Mouse (Mus musculus): ENCODE measurements around the gene Fam69a.
"Not testable (repeated sequence)": the region's sequence is repeated elsewhere in the genome, so short reads cannot be mapped to it uniquely, and the experiment has no call there.

The Fam69a gene

DNA sequence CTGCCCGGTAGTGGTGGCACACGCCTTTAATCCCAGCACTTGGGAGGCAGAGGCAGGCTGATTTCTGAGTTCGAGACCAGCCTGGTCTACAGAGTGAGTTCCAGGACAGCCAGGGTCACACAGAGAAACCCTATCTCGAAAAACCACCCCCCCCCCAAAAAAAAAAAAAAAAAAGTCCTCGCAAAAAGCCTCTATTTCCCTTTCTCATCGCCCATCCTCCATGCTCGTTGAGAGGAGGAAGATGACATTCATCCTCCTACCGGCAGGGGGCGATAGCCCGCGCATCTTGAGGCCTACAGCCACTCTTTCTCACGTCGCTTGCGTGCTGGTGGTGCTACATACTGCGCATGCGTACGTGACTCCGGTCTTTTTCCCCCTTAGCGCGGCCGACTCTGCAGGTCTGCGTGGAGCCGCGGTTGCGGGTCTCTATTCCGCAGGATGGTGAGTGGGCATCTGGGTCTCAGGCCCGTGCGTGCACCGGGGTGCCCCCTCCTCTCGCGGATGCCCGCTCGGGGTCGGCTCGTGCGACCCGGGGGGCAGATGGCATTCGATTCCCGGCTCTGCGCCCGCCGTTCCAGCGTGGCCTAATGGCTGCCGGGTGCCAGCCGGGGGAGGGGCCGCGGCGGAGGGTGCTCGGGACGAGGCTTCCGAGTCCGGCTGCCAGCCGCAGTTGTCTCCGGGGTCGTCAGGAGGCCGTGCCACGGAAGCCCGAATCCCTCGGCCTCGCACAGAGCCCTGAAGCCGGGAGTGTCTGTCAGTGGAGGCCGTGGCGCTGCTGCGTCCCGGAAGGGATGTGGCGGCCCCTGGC, 86.5 kb downstream of the Fam69a start, which contains the start of gene Rpl5:
Gene Rpl5 (plus strand): TSS at position 297 of the 808 bp plus-strand sequence.
- peak; percentile 94 for DNase-seq

- DNase-seq: no peak
Measured at GRCm38 (mm10) chr5:107896265-107896664, 90.6 kb downstream of the Fam69a start.

DNA sequence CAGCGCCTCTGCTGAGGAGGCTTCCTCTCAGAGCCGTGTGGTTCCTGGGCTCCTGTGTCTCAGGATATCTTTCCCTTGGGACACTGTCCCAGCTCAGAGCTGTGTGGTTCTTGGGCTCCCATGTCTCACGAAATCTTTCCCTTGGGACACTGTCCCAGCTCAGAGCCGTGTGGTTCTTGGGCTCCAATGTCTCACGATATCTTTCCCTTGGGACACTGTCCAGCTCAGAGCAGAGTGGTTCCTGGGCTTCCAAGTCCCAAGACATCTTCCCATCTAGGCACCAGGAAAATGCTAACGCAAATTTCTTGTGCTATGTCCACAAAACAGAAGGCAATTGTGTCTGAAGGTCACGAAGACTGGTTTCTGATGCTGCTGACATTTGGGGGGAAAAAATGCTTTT, 92.2 kb downstream of the Fam69a start:
- no peak for DNase-seq

DNA sequence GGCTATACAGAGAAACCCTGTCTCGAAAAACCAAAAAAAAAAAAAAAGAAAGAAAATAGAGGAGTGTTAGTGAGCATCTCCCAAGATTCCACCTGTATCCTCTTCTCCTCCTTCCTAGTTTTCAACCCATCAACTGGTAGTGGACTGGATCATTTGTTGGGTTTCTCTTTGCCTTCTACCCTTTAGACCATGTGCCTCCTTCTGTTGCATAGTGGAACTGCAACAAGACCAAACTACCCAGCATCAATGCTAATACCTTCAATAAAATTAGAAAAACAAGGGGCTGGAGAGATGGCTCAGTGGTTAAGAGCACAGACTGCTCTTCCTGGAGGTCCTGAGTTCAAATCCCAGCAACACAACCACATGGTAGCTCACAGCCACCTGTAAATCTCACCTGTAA, 95.4 kb downstream of the Fam69a start:
- DNase-seq: not testable (repeated sequence)

- DNase-seq: no peak
Measured at GRCm38 (mm10) chr5:107889994-107890888, 96.6 kb downstream of the Fam69a start.

DNA sequence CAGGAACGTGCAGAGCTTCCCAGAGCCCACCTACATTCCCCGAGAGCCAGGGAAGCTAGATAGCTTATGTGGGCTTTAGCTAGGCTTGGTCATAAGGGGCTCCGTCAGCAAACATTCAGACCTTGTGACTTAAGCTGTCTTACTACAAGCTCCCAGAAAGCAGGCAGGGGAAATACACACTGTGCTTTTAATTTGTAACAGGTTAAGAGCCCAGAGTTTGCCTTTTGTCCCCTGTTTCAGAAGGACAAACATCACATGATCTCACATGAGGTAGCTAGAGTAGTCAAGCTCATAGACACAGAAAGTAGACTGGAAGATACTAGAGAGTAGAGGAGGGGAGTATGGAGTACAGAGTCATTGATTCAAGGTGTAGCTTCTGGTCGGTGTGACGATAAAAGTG, 106.2 kb downstream of the Fam69a start:
- no peak for DNase-seq

GRCm38 (mm10) chr5:107877053-107877452, 109.8 kb downstream of the Fam69a start:
- no peak for DNase-seq

- no peak for DNase-seq
Measured at GRCm38 (mm10) chr5:107875261-107875611, 111.6 kb downstream of the Fam69a start.

DNA sequence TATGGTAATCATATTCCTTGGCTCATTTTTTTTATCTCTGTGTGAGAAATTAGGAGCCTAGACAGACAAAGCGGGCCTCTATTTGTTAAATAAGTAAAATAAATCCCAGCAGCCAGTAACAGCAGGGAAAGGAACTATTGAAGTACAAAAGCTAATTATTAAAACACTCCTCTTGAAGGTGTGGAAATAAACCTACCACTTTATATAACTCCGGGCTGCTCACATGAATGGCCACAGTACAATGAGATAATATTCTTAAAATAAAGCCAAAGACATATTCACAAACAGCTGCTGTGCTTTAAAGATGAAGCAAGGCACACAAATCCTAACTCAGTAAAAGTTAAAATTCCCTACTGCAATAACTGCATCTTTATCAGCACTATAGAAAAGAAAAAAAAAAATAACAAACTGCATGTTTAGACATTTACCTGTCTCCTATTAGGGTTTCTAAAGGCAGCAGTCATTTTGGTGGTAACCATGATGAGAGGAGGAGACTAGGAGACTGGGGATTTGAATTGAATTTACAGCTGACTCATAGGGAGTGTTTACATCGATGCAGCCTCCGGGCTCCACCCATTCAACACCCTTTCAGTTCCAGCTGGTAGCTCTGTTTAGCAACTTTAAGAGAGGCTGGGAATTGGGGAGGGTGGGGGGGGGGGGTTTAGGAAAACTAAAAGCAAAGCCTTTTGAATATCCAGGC, 112.2 kb downstream of the Fam69a start, which contains the start of gene Evi5:
Gene Evi5 (minus strand): TSS at position 547 of the 700 bp plus-strand sequence.
- DNase-seq: no peak

- DNase-seq: peak; percentile 28
Measured at GRCm38 (mm10) chr5:107873886-107874302, 113.0 kb downstream of the Fam69a start.

DNA sequence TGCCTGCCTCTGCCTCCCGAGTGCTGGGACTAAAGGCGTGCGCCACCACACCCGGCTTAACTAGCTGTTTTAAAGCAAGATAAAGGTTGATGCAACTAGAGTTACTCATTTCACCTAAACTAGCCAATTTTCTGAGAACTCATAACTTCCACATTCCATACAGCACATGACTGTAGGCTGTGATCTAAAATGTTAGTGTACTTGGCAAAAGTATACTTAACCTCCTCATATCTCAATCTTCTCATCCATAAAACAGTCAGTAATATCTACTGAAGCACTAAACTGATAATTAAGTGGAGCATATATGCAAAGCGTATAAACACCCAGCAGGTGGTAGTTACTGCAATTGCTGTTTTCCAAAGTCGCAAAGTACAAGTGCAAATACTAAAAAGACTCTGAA, 113.6 kb downstream of the Fam69a start:
- DNase-seq: no peak

GRCm38 (mm10) chr5:107869701-107870100, 117.2 kb downstream of the Fam69a start:
- DNase-seq: no peak

DNA sequence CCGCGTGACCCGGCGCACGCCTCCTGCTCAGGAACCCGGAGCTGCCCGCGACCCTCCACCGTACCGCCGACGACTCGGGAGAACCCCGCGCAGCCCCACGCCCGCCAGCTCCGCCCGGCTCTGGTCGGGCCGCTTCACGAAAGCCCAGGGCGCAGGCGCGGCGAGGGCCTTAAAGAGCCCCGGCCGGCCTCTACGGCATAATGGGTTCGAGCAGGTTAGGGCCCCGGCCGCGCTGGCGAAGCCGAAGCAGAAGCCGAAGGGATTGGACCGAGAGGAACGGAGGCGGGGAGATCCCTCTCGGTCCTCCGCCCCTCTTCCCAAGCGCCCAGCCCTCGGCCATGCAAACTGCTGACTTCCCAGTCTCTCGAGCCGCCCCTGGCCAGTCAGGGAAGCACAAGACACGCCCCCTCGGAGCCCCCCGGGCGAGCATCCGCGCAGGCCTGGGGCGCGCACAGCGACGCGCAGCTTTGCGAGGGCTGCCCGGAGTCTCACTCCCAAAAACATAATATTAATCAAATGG, 117.9 kb downstream of the Fam69a start:
- peak; percentile 87 for DNase-seq

GRCm38 (mm10) chr5:107867970-107868904, 118.6 kb downstream of the Fam69a start:
- DNase-seq: peak; percentile 64

GRCm38 (mm10) chr5:107866127-107867126, 120.5 kb downstream of the Fam69a start:
- no peak for DNase-seq

DNA sequence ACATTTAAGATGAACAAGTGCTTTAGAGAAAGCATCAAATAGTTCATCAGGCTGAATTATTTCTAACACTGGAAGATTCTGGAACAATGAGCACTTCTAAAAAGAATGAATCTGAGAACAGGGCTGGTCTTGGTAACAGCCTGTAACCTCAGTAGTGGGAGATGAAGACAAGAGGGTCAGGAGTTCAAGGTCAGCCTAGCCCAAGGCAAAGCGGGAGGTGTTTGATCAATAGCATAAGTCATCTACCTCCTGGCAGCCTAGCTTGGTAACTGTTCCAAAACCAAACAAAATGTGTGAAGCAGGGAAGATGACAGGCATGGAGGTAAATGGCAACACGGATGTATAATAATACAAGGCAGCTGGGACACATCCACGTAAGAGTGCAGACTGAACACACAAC, 122.9 kb downstream of the Fam69a start:
- DNase-seq: no peak

DNA sequence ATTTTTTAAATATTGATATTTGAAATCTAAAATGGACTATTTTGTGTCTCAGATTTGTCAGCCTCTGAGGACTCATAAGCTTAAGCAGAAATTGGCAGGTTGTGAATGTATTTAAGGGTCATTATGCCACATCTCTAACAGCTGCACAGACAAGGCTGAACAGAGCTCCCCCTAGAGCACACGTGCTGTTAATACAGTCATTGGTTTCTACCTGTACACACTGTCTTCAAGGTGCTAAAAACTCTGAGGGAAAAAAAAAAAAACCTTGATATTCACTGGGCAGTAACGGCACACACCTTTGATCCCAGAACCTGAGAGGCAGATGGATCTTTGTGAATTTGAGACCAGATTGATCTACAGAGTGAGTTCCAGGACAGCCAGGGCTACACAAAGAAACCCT, 127.9 kb downstream of the Fam69a start:
- no peak for DNase-seq
